Mouse (Mus musculus): ENCODE data around the gene Tmem132c. TPM values are rescaled to one million over a fixed set of nuclear protein-coding genes. Genes with fewer than 3 reads are reported as not detected.

Gene Tmem132c
- polyA plus RNA-seq, 1 experiment: 0.06 TPM

DNA sequence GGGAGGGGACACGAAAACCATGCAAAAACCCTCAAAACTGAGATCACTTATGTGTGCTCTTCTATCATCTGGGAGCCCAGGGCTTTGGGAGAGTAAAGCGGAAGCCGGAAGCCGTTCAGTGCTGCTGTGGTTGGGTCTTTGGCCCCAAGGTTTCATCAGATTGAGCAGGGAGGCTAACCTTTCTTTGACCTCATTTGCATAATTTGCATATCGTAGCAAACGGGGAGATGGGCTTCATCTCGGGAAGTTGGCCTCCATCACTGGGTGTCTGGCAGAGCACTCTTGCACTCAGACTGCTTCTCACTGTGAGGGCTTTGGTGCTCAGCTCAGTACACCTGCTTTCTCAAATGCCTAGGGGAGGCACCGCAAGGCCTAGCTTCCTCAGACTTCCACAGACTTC, 119.5 kb downstream of the Tmem132c start:
- Histone ChIP-seq H3K36me3 (ENCODE audit: control insufficient read depth, insufficient read depth) (no peaks in the 10 kb centered on the region), H3K79me2 (ENCODE audit: control insufficient read depth, insufficient read depth) (no peaks in the 10 kb centered on the region), H3K4me3 (ENCODE audit: insufficient read depth, poor library complexity, severe bottlenecking) (no peak overlapping the region), H3ac (ENCODE audit: control insufficient read depth, insufficient read length, low read depth) (no peak overlapping the region), H3K27me3 (ENCODE audit: control insufficient read depth, insufficient read depth, insufficient read length) (no peaks in the 10 kb centered on the region), H3K79me3 (ENCODE audit: low read depth) (no peaks in the 10 kb centered on the region)
- TF ChIP-seq CTCF (IDR thresholded peaks at IDR 0.05; ENCODE audit: control insufficient read depth, insufficient read depth, insufficient read length) (no peak), FOSL1 (IDR thresholded peaks at IDR 0.05; ENCODE audit: insufficient read depth, low read length, poor library complexity, severe bottlenecking) (no peak), USF1 (IDR thresholded peaks at IDR 0.05; ENCODE audit: low read depth) (no peak), MYOD1 (IDR thresholded peaks at IDR 0.05; ENCODE audit: control insufficient read depth, insufficient read length, low read depth) (no peak), CEBPB (IDR thresholded peaks at IDR 0.05; ENCODE audit: low read depth) (no peak)

GRCm38 (mm10) chr5:127365061-127365460, 123.5 kb downstream of the Tmem132c start:
- no peaks in the 10 kb centered on the region for H3K36me3 ChIP-seq (ENCODE audit: control insufficient read depth, insufficient read depth)
- no peaks in the 10 kb centered on the region for H3K79me3 ChIP-seq (ENCODE audit: low read depth)
- no peak overlapping the region for H3K4me3 ChIP-seq (ENCODE audit: insufficient read depth, poor library complexity, severe bottlenecking)
- H3ac ChIP-seq (ENCODE audit: control insufficient read depth, insufficient read length, low read depth): no peak overlapping the region
- H3K27me3 ChIP-seq (ENCODE audit: control insufficient read depth, insufficient read depth, insufficient read length): no peaks in the 10 kb centered on the region
- no peaks in the 10 kb centered on the region for H3K79me2 ChIP-seq (ENCODE audit: control insufficient read depth, insufficient read depth)
- TF ChIP-seq MYOG (IDR thresholded peaks at IDR 0.05; ENCODE audit: control insufficient read depth, extremely low read depth, insufficient read length): no peak
- TF ChIP-seq USF1 (IDR thresholded peaks at IDR 0.05; ENCODE audit: low read depth): no peak
- TF ChIP-seq FOSL1 (IDR thresholded peaks at IDR 0.05; ENCODE audit: insufficient read depth, low read length, poor library complexity, severe bottlenecking): no peak
- TF ChIP-seq MAX (IDR thresholded peaks at IDR 0.05): no peak
- TF ChIP-seq CTCF (IDR thresholded peaks at IDR 0.05; ENCODE audit: control insufficient read depth, insufficient read depth, insufficient read length): no peak
- TF ChIP-seq MYOD1 (IDR thresholded peaks at IDR 0.05; ENCODE audit: control insufficient read depth, insufficient read length, low read depth): no peak
- no peak for TF ChIP-seq CEBPB (IDR thresholded peaks at IDR 0.05; ENCODE audit: low read depth)

DNA sequence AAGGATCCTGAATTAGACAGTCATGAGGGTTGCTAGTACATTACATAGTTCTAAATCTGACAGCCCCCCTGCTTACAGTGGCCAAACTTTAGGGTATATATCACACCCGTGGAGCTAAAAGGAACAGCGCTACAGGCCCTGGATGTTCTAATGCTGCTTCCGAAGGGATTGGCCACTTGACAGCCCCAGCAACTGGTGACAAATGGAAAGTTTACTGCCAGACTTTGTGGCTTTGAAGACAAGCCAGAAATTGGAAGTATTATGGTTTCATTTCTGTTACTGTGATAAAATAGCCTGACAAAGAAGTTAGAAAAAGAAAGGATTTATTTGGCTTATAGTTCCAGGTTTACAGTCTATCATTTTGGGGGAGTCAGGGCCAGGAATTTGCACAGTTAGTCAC, 126.6 kb downstream of the Tmem132c start:
- no peaks in the 10 kb centered on the region for H3K27me3 ChIP-seq (ENCODE audit: control insufficient read depth, insufficient read depth, insufficient read length)
- H3K79me2 ChIP-seq (ENCODE audit: control insufficient read depth, insufficient read depth): no peaks in the 10 kb centered on the region
- TF ChIP-seq MYOG (IDR thresholded peaks at IDR 0.05; ENCODE audit: control insufficient read depth, extremely low read depth, insufficient read length) (no peak), CTCF (IDR thresholded peaks at IDR 0.05; ENCODE audit: control insufficient read depth, insufficient read depth, insufficient read length) (no peak), MYOD1 (IDR thresholded peaks at IDR 0.05; ENCODE audit: control insufficient read depth, insufficient read length, low read depth) (no peak), CEBPB (IDR thresholded peaks at IDR 0.05; ENCODE audit: low read depth) (no peak), USF1 (IDR thresholded peaks at IDR 0.05; ENCODE audit: low read depth) (no peak), FOSL1 (IDR thresholded peaks at IDR 0.05; ENCODE audit: insufficient read depth, low read length, poor library complexity, severe bottlenecking) (no peak), MAX (IDR thresholded peaks at IDR 0.05) (no peak)
- no peak overlapping the region for H3K4me3 ChIP-seq (ENCODE audit: insufficient read depth, poor library complexity, severe bottlenecking)
- no peaks in the 10 kb centered on the region for H3K79me3 ChIP-seq (ENCODE audit: low read depth)
- H3K36me3 ChIP-seq (ENCODE audit: control insufficient read depth, insufficient read depth): no peaks in the 10 kb centered on the region
- no peak overlapping the region for H3ac ChIP-seq (ENCODE audit: control insufficient read depth, insufficient read length, low read depth)

DNA sequence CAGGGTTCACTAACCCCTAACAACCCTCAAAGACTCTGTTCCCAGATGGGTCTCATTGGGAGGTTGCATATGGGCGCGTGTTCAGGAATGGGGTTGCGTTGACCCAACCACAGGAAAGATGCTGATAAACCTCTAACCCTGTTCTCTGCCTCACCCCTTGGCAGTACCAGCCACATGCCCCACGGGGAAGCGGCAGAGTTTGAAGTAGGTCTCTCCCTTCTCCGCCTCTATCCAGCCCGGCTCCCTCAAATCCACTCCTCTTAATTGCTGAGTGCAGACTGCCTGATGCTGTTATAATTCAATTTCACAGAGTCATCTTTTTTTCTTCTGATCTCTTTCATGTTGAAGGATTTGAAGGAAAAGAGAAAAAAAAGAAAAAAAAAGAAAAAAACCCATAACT, 128.2 kb downstream of the Tmem132c start:
- Histone ChIP-seq H3K4me3 (ENCODE audit: insufficient read depth, poor library complexity, severe bottlenecking) (no peak overlapping the region), H3K79me2 (ENCODE audit: control insufficient read depth, insufficient read depth) (no peaks in the 10 kb centered on the region), H3K36me3 (ENCODE audit: control insufficient read depth, insufficient read depth) (no peaks in the 10 kb centered on the region), H3K79me3 (ENCODE audit: low read depth) (no peaks in the 10 kb centered on the region), H3K27me3 (ENCODE audit: control insufficient read depth, insufficient read depth, insufficient read length) (no peaks in the 10 kb centered on the region), H3ac (ENCODE audit: control insufficient read depth, insufficient read length, low read depth) (no peak overlapping the region)
- no peak for TF ChIP-seq CTCF (IDR thresholded peaks at IDR 0.05; ENCODE audit: control insufficient read depth, insufficient read depth, insufficient read length)
- no peak for TF ChIP-seq MYOD1 (IDR thresholded peaks at IDR 0.05; ENCODE audit: control insufficient read depth, insufficient read length, low read depth)
- TF ChIP-seq USF1 (IDR thresholded peaks at IDR 0.05; ENCODE audit: low read depth): no peak
- no peak for TF ChIP-seq MYOG (IDR thresholded peaks at IDR 0.05; ENCODE audit: control insufficient read depth, extremely low read depth, insufficient read length)
- no peak for TF ChIP-seq FOSL1 (IDR thresholded peaks at IDR 0.05; ENCODE audit: insufficient read depth, low read length, poor library complexity, severe bottlenecking)
- no peak for TF ChIP-seq MAX (IDR thresholded peaks at IDR 0.05)
- TF ChIP-seq CEBPB (IDR thresholded peaks at IDR 0.05; ENCODE audit: low read depth): no peak

- no peaks in the 10 kb centered on the region for H3K36me3 ChIP-seq (ENCODE audit: control insufficient read depth, insufficient read depth)
- H3K79me3 ChIP-seq (ENCODE audit: low read depth): no peaks in the 10 kb centered on the region
- no peaks in the 10 kb centered on the region for H3K79me2 ChIP-seq (ENCODE audit: control insufficient read depth, insufficient read depth)
- no peaks in the 10 kb centered on the region for H3K27me3 ChIP-seq (ENCODE audit: control insufficient read depth, insufficient read depth, insufficient read length)
- H3ac ChIP-seq (ENCODE audit: control insufficient read depth, insufficient read length, low read depth): no peak overlapping the region
- TF ChIP-seq FOSL1 (IDR thresholded peaks at IDR 0.05; ENCODE audit: insufficient read depth, low read length, poor library complexity, severe bottlenecking): no peak
- no peak for TF ChIP-seq MAX (IDR thresholded peaks at IDR 0.05)
- TF ChIP-seq MYOD1 (IDR thresholded peaks at IDR 0.05; ENCODE audit: control insufficient read depth, insufficient read length, low read depth): no peak
- no peak for TF ChIP-seq CEBPB (IDR thresholded peaks at IDR 0.05; ENCODE audit: low read depth)
- H3K4me3 ChIP-seq (ENCODE audit: insufficient read depth, poor library complexity, severe bottlenecking): no peak overlapping the region
These were observed 128.9 kb downstream of the Tmem132c start for GRCm38 (mm10) chr5:127370503-127370902.

DNA sequence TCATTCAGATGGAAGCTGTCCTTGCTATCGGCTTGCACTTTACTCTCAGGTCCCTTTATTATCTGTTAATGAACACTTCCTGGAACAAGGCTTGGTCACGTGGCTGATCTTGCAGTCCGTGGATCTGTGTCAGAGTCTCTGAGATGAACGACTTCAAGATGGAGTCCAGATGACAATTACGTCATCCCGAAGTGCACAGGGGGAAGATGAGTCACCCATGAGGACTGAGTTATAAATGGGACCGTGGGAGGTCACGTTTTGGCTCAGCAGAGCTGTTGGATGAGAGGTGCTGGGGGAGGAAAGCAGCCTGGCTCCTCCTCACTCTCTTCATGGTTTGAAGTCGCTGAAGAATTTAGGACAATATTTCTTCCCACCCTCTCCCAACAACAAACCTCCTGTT, 132.6 kb downstream of the Tmem132c start:
- Histone ChIP-seq H3K27me3 (ENCODE audit: control insufficient read depth, insufficient read depth, insufficient read length) (no peaks in the 10 kb centered on the region), H3ac (ENCODE audit: control insufficient read depth, insufficient read length, low read depth) (no peak overlapping the region), H3K4me3 (ENCODE audit: insufficient read depth, poor library complexity, severe bottlenecking) (no peak overlapping the region), H3K79me3 (ENCODE audit: low read depth) (no peaks in the 10 kb centered on the region), H3K36me3 (ENCODE audit: control insufficient read depth, insufficient read depth) (no peaks in the 10 kb centered on the region), H3K79me2 (ENCODE audit: control insufficient read depth, insufficient read depth) (no peaks in the 10 kb centered on the region)
- TF ChIP-seq FOSL1 (IDR thresholded peaks at IDR 0.05; ENCODE audit: insufficient read depth, low read length, poor library complexity, severe bottlenecking) (no peak), MYOG (IDR thresholded peaks at IDR 0.05; ENCODE audit: control insufficient read depth, extremely low read depth, insufficient read length) (no peak), MYOD1 (IDR thresholded peaks at IDR 0.05; ENCODE audit: control insufficient read depth, insufficient read length, low read depth) (no peak), USF1 (IDR thresholded peaks at IDR 0.05; ENCODE audit: low read depth) (no peak), CEBPB (IDR thresholded peaks at IDR 0.05; ENCODE audit: low read depth) (no peak), MAX (IDR thresholded peaks at IDR 0.05) (no peak), CTCF (IDR thresholded peaks at IDR 0.05; ENCODE audit: control insufficient read depth, insufficient read depth, insufficient read length) (no peak)
